Mouse (Mus musculus) adrenal gland, postnatal 14 days (tissue): ENCODE results near the gene Lpp. TPM values are rescaled to one million over a fixed set of nuclear protein-coding genes. Genes with fewer than 3 reads are reported as not detected.

Experiments
- DNase-seq: peaks from one replicate; pipeline ENCODE4 v3.0.0; 2021; ENCODE audit warnings: mixed read lengths
- total RNA-seq: library from RNA; stranded (reverse); gene quantifications from 2 replicates; pipeline ENCODE4 v1.2.3, GENCODE M21; 2021

Gene Lpp
- total RNA-seq, 1 experiment from 2014 or later = 61.6 TPM

GRCm38 (mm10) chr16:24941306-24942160, 548.2 kb downstream of the Lpp start:
- DNase-seq = no peak

GRCm38 (mm10) chr16:24943486-24944261, 550.4 kb downstream of the Lpp start:
- DNase-seq = no peak

DNA sequence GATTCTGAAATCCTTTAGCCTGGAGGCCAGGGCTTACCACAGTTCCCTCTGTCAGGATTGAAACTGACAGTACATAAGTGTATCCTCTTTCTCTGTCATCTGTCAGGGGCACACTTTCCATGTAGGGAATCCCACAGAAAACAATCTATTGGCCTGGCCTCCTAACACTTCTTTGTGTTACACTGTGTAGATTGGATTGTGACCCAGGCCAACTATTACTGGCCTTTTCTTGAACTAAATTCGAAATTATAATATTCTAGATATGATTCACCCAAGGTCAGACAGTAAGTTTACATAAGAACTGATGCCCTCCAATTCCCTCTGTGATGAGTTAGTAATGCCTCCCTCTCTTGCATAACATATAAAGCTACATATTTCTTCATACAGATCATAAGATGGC, 553.0 kb downstream of the Lpp start:
- DNase-seq = no peak

GRCm38 (mm10) chr16:24947485-24947884, 554.2 kb downstream of the Lpp start:
- no peak for DNase-seq

DNA sequence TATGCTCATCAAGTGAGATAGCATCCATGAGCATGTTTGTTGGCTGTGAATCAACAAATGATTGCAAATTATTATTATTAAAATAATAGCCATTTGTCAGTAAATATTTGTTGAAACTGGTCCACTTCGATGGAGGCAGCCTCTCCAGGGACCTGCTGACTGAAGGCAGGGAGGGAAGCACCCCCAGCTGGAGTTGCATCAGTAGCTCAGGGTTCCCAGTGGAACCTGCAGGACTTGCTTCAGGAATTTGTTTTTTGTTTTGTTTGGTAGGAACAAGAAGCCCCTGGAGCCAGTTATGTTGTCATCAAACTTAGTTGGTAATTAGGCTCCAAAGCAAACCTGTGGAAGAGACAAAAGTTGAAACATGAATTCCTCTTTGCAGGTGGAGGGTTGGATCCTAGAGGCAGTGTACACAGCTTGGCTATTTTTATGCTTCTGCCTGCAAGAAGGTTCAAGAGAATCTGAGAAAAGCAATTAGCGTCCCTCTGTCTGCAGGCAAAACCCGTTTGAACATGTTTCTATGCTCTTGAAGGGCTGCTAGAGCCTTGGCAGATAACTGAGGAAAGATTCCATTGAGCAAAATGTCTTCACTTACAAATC, 554.9 kb downstream of the Lpp start:
- peak; percentile 36 for DNase-seq

- DNase-seq = no peak
Measured at GRCm38 (mm10) chr16:24949265-24949664, 556.0 kb downstream of the Lpp start.

DNA sequence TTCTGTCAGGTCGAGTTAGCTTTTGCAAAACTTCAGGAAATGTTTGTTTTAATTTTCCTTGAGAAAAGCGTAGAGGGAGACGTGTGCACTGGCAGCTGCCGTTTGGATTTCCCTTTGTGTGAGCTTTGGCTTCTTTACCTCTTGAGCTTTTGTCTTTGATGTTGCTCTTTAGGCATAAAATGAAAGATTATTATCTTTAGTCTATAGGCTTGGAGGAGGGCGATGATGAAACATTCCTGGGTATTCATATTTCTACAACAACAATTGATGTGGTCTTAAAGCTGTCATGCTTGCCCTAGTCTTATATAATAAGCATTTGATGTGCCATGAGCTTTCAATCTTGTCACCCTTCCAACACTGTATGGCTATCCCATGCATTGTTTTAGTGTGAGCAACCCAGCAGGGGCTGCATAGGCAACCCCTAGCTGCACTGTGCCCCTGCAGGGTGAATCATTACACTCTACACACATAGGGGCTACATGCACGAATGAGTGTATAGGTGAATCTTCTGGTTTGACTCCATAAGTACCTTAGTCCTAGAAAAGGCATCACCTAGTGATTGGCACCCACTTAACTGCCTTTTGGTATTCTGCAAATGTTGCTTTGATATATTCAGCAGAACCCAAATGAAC, 556.9 kb downstream of the Lpp start:
- no peak for DNase-seq

DNA sequence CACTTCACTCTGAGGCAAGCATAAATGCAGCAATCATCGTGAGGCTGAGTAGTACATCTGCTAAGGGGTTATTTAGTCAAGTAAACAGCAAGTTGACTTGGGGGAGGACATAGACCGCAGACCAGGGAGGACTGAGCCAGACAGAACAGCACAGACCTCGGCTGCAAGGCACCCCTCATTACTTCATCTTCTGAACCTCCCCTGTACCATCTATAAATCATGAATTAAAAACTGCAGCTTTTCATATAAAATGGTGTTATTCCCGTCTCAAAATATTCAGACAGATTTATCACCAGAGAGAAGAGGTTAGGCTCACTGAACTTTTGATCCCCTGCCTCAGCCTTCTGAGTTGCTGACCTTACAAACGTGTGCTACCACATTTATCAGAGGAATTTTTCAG, 558.6 kb downstream of the Lpp start:
- DNase-seq = no peak

DNA sequence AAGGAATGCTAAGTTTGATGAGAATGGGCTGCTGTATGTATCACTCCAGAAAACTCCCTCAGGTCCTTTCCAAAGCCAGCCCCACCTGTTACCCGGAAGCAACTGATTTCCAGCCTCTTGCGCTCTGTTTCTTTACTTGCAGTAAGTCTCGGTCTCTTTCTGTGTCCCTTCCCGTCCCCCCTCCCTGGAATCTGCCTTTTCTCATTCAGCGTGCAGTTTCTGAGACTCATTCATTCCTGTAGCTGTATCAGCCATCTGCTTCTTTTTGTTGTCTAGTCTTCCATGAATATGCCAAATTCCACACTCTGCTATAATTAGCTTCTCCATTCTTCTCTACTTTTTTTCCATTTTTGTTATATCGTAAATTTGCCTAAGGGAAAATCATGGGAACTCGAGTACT, 561.7 kb downstream of the Lpp start:
- no peak for DNase-seq

GRCm38 (mm10) chr16:24958661-24959060, 565.4 kb downstream of the Lpp start:
- DNase-seq = no peak

DNA sequence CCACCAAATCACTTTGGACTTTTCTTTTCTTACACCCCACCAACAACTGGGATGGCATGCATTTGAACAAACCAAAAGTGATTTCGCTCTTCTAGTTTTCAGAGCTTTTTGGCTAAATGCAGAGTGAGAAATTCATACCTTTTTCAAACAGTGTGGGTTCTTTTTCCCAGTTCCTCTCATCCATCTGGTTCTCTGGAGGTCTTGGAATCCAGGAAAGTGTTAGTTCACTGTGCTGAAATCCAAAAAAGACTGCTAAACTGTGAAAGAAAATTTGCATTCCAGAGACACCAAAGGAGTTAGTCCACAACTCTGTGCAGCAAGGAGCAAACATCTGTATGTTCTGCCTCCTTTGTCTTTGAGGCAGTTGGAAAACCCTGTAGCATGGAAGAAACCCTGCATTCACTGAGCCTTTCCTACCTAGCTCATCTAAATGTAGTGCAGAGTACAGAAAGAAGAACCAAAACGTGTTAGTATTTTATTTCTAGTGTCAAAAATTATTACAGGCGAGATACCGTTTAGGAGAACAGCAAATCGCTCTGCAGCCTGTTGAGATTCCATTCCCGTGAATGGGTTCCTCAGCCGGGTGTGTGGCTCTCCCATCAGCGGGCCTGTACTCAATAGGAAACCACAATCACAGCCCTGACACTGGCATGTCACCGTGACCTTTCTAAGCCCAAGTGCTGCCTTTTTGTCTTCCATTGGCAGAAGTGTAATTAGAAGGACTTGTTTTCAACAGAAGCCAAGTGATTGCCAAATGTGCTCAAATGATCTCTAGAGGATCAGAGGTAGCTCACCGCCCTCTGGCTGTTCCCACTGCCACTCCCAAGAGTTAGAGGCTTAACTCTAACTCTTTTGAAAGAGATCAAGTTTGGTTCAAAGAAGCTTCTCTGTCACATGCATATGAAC, 567.8 kb downstream of the Lpp start:
- peak; percentile 54 for DNase-seq

DNA sequence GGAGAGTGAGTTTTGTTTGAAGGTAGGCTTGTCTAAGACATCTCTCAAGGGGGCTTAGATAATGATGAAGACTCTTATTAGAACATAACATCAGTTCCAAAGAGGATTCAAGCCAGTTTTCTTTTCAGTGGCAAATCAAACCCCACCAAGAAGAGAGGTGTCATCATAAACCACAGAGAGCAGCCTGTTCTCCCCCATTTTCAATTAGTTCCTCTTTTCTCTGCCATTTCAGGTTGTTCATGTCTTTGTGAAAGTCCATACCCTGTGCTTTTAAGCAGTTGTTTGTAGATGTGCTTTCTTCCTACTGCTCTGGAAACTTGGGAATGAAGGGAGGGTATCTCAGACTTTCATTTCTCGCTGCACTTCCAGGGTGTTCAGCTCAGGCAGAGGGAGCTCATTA, 571.0 kb downstream of the Lpp start:
- no peak for DNase-seq

GRCm38 (mm10) chr16:24965091-24965490, 571.8 kb downstream of the Lpp start:
- DNase-seq = no peak

DNA sequence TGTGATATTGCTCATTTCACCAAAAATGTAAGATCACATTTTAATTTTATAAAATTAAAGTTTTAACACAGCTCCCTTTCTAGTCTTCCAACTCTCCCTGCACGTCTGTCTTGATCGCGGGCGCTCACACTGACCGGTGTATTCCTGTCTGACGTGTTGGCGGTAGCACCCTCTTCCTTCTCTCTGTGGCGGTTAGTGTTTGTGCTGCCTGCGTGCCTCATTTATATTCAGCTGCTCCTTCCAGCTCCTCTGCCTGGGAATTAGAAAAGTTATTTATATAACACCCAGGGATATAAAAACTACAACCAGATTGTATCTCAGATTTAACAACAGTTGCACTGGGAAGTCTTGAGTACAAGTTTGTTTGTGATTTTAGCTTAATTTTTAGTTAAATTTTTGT, 573.2 kb downstream of the Lpp start:
- DNase-seq = no peak

DNA sequence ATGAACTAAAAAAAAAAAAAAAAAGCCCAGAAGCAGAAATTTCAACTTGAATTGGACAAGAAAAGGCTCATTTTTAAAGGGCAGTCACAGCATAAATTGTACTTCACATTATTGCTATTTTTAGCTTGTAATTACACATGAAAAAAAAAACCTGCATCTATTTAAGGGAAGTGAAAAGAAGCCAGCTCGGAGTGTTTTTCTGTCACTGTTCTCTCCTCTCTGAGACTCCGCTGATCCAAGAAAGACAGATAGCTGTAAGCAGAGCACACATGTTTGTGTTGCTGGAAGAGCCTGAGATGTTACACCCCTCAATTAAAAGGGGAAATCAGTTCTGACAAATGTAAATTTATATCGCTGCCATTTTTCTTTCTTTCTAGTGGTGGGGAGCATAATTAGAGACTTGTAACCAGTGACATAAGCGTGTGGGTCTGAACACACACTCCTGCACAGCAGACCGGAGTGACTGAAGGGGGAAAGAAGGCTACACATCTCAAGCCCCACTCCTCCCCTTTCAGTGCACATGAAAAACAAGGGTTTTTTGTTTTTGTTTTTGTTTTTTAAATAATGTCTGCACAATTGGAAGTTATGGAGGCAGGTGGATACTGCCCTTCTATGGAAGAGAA, 579.8 kb downstream of the Lpp start:
- DNase-seq = no peak

DNA sequence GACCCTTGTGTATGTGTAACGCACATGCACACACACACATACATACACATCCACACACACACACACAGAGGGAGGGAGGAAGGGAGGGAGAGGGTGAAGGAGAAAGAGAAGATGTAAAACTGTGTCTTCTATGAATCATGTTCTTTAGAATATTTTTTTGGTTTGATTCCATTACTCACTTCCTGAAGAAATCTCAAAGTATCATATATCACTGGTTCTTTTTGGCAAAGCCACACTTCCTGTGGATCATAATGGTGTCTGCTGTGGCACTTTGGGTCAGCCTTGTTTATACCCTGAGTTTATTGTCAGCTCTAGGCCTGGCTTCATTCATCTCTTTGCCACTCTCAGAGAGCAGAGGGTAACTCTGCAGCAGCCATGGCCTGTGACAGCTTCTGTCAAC, 584.5 kb downstream of the Lpp start:
- no peak for DNase-seq

GRCm38 (mm10) chr16:24978226-24978625, 584.9 kb downstream of the Lpp start:
- no peak for DNase-seq

DNA sequence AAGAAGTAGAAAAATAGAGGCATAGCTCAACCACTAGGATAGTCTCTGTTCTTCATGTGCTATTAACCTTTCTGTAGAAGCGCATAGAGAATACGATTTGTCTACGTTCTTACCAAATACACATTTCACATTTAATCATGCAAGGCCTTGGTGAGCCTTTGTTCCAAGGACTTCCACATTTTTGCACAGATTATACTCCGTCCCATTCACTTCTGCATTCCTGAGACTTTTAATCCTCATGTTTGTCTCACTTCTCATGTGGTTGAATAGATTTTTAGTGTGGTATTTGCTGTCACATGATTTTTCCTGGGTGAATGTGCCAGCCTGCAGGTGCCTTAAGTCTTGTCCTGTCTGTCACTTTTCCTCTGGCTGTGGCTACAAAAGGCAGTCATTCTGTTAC, 586.1 kb downstream of the Lpp start:
- no peak for DNase-seq

DNA sequence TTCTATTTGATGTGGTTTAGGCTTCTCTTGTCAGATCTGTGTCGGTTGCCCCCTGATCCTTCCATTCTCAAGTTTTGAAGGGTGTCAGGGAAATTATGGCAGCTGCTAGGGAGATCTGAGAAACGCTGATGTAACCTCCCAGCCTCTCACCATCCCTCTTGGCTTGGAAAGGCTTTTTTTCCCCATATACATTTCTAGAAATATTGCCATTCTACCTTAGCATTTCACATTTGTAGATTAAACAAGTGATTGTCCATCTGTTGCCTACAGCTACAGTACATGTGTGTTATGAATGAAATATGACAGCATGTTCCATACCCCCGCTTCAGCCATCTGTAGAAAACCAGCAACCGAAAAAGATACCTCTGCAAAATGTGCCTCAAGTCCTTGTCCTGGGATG, 589.5 kb downstream of the Lpp start:
- DNase-seq = no peak

- no peak for DNase-seq
Measured at GRCm38 (mm10) chr16:24990331-24990730, 597.0 kb downstream of the Lpp start.

DNA sequence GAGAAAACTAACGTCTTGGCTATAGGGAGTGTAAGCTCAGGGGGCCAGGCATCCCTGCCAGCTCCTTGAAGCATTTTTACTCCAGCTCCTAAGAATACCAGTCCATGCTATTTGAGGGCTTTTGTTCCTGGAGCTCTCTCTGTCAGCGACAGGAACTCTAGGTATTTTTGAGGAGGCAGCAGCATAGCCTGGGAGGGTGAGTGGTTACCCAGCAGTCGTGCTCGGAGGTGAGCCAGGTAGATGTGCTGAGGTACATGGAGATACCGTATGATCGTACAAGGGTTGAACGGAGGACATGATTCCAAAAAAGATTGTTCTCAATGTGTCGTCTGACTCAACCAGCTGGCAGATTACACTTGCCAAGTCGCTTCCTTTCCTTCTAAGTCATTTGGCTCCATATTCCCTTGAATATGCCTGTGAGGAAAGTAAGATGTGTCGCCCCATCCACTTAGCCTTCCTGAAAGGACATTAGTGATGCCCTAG, 597.8 kb downstream of the Lpp start:
- DNase-seq = no peak
